Mouse (Mus musculus) NIH3T3 (cell line): ENCODE data around the gene Pus3.

Experiments used
- DNase-seq: peaks from one replicate; pipeline ENCODE4 v3.0.0-alpha.2; 2012; ENCODE audit warnings: low read depth

Gene Pus3

GRCm38 (mm10) chr9:35558257-35559008 lies at the start of gene Pus3, which contains the start of gene Ddx25:
Gene Pus3, plus strand, starts transcription at chr9:35558595.
Gene Ddx25, minus strand, starts transcription at chr9:35558528.
- DNase-seq: no peak

- DNase-seq: no peak
Measured at GRCm38 (mm10) chr9:35513900-35514299, 44.5 kb upstream of the Pus3 start.

DNA sequence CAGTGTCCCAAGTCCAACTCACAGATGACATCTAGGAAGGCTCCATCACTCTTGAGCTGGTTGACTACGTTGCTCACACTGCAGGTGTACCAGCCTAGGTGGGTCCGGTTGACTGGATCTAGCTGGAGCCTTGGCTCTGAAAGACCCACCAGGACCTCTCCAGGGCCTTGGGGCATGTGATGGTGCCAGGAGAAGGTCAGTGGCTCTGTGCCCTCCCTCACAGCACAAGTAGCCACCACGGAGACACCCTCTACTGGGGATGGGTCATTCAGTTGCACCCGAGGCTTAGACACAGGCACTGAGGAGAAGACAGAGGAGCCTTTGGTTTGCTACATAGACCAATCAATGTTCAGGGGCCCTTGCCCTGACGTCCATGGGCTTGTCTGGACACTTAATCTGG lies 42.2 kb upstream of the Pus3 start:
- no peak for DNase-seq

GRCm38 (mm10) chr9:35516711-35517110 lies 41.7 kb upstream of the Pus3 start:
- DNase-seq: no peak

DNA sequence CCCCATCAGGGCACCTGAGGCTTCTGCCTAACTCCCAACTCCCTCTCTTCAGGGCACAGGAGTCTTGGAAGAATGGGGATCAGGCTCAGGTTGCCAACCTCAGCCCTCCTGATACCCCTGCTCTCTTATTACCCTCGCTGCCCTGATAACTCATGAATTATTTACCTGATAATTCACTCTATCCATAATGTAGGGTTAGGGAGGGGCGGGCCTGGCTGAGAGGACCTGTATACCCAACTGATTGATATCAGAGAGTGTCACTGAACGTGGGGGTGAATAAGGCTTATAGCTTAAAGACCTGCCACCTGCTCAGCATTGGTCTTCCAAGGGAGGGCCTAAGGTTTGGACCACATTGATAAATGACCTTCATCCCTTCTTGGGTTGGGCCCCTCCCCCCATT lies 40.2 kb upstream of the Pus3 start, which contains the start of gene Gm1113:
TSS of gene Gm1113 (minus strand) at position 101 of the 400 bp plus-strand sequence.
- no peak for DNase-seq

DNA sequence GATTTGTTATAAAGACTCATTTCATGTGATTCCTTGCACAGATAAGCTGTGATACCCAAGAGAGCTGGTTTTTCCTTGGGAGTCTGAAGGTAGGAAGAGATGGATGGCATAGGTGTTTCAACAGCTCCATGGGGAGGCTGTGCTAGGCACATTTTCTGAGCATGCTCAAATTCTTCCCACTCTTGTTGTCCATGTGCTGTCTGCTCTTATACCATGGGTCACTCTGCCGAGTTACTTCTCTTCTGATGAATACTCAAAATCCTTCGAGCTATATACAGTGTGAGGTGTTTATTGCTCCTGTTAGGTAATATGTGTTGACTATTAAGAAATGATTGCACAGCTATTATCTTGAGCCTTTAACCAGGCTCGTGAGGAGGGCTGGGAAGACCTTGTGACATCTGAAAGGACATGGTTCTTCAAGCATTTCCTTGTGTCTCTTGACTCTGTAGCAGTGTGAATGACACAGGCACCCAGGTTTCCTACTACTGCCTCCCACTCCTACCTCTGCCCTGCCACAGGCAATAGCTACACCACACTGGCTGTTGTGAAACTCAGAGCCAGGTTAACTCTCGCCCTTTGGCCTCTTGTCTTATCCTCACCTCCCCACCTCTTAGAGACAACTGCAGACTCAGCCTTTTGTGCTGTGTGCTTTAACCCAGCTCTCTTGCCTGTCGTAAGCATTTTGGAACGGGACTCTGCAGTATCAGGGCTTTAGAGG lies 37.6 kb upstream of the Pus3 start:
- no peak for DNase-seq

- no peak for DNase-seq
Measured at GRCm38 (mm10) chr9:35522241-35522640, 36.2 kb upstream of the Pus3 start.

DNA sequence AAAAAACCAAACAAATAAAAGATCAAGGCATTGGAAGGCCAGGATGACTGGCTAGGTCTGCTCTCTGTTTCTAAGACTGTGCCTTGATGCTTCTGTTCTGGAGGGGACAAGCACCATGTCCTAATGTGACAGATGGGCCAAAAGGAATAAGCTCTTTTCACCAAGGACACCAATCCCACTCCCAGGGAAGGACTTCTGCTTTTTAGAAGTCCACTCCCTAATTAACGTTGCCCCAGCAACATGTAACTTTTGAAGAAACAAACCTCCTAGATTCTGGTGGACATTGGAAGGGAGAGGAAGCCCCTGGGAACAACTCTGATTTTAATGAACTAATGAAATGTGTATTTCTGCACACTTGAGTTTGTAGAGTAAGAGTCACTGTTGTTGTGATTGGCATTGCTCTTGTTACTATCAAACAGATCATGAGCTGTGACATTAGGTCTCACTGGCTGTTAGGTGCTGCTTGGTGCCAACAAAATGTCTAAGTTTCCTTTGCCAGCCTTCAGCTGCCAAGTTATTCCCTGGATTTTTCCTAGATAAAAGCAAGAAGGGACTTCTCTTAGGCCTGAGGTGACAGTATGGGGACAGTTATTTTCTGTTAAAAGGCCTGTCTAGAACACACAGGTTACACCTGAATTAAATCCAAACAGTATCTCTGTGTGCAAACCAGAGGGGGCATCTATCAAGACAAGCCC lies 35.4 kb upstream of the Pus3 start:
- no peak for DNase-seq

DNA sequence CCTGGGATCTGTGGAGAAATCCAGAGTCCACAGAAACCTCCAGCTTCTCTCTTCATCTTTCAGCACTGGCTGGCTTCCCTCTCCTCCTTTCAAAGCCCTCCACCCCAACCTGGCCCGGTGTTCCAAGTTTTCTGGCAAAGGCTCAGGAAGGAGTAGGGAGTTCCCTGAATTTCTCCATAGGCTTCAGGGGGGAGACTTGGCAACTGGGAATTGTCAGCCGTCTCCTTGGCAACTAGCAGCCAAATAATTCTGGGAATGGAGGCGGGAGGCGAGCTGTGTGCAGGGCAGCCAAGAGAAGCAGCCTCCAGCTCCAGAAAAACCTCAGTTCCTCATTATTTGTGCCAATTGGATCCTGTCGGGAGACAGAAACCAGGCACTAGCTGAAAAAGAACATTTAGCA lies 34.9 kb upstream of the Pus3 start:
- peak; percentile 91 for DNase-seq

- DNase-seq: peak; percentile 84
Measured at GRCm38 (mm10) chr9:35523941-35524411, 34.4 kb upstream of the Pus3 start.

DNA sequence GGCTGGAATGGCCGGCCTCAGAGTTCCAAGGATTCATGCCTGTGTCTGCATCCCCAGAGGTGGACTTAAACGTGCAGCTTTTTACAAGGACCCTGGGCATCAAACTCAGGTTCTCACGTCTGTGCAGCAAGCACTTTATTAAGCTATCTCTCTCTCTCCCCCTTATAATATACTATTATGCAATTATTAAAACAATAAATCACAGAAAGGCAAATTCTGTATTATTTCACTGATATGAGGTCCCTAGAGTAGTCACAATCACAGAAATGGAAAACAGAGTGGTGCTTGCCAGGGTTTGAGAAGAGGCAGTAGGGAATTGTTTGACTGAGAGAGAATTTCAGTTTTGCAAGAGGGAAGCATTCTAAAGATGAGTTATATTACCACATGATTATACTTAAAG lies 29.3 kb upstream of the Pus3 start:
- DNase-seq: peak; percentile 44

DNA sequence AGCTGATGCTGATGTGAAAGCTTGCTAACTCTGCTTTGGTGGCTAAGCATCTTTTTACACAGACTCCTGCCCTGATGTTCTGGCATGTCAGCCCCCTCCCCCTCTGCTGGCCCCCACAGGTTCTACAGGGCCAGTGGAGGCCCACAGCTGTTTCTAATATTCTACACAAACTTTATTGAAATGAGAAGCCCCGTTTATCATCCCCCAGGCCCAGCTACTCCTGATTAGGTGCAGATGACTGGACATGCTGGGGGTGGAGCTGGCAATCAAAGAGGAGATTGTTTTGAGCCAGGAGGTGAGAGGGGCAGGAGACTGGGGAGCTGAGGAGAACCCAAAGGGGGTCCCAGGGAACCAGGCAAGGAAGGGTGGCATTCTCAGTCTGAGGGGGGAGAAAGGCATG lies 28.6 kb upstream of the Pus3 start:
- peak; percentile 75 for DNase-seq

- DNase-seq: peak; percentile 65
Measured at GRCm38 (mm10) chr9:35533266-35533665, 25.1 kb upstream of the Pus3 start.

GRCm38 (mm10) chr9:35535110-35535509 lies 23.3 kb upstream of the Pus3 start:
- peak; percentile 85 for DNase-seq

DNA sequence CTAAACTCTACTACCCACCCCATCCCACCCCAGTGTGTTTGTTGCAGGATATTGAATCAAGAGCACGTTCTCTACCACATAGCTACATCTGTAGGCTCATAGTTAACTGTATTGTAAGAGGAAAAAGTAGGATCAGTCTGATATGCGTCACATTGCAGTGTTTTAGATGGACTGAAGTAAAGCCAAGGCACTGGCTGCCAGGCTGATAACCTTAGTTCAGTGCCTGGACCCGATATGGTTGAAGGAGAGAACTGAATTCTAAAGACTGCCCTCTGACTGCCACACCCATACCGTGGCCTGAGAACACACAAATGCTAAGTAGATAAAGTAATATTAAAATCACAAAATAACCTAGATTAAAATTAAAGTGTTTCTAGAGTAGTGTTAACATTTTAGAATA lies 22.5 kb upstream of the Pus3 start:
- no peak for DNase-seq

- no peak for DNase-seq
Measured at GRCm38 (mm10) chr9:35539001-35539750, 19.2 kb upstream of the Pus3 start.

DNA sequence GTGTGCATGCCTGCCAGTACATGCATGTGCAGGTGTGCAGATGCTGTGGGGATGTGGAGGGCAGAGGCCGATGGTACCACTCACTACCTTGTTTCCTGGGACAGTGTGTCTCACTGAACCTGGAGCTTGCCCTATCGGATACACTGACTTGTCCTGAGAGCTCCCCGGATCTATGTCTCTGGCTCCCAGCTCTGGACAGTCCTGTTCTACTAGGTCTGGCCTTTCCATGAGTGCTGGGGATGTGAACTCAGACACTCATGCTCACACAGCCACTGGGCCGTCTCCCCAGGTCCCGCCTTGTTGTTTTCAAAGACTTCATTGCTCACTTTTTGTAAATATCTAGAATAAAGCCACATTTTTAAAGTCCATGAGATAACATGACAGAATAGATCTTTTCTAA lies 17.4 kb upstream of the Pus3 start:
- no peak for DNase-seq

GRCm38 (mm10) chr9:35541488-35541887 lies 16.9 kb upstream of the Pus3 start:
- peak; percentile 92 for DNase-seq

DNA sequence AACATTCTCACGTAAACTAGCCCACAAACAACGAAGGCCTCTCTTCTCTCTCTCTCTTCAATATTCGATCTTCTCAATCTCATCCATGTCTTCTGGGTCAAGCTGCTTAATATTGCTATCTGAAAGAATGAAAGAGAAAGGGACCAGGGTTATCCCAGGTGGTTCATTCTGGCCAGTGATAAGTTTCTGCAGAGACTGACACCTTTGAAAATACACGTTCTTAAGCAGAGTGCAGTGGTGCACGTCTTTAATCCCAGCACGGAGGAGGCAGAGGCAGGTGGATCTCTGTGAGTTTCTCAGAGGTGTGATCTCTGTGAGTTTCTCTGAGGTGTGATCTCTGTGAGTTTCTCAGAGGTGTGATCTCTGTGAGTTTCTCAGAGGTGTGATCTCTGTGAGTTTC lies 16.5 kb upstream of the Pus3 start:
- DNase-seq: no peak

GRCm38 (mm10) chr9:35543099-35543860 lies 15.1 kb upstream of the Pus3 start:
- DNase-seq: no peak

GRCm38 (mm10) chr9:35544666-35545065 lies 13.7 kb upstream of the Pus3 start:
- no peak for DNase-seq
